Mouse (Mus musculus): ENCODE measurements around the gene Ankar. TPM values are rescaled to one million over a fixed set of nuclear protein-coding genes. Genes with fewer than 3 reads are reported as not detected.

The Ankar gene
- polyA plus RNA-seq, 1 experiment from 2014 or later, result not detected

- DNase-seq (ENCODE audit: low spot score), result no peak
- Histone ChIP-seq H3K9me3 (replicated peaks) (no peaks in the 10 kb centered on the region), H3K36me3 (peaks cover 96% of the 10 kb centered on the region), H3K4me1 (no peaks in the 10 kb centered on the region), H3K4me3 (no peak overlapping the region), H3K27me3 (ENCODE audit: low read depth, poor library complexity, severe bottlenecking) (no peaks in the 10 kb centered on the region), H3K27ac (no peak overlapping the region)
- WGBS, result 86% methylated on average over 5 of the region's 5 CpGs
These were observed 104.1 kb downstream of the Ankar start for GRCm38 (mm10) chr1:72596231-72596630.

GRCm38 (mm10) chr1:72595686-72596085 lies 104.7 kb downstream of the Ankar start:
- H3K27me3 ChIP-seq (ENCODE audit: low read depth, poor library complexity, severe bottlenecking), result no peaks in the 10 kb centered on the region
- no peak for DNase-seq (ENCODE audit: low spot score)

GRCm38 (mm10) chr1:72593340-72593951 lies 106.9 kb downstream of the Ankar start:
- H3K36me3 ChIP-seq, result peaks cover 87% of the 10 kb centered on the region
- no peak overlapping the region for H3K27ac ChIP-seq
- H3K27me3 ChIP-seq (ENCODE audit: low read depth, poor library complexity, severe bottlenecking), result no peaks in the 10 kb centered on the region
- no peaks in the 10 kb centered on the region for H3K4me1 ChIP-seq
- no peaks in the 10 kb centered on the region for H3K9me3 ChIP-seq (replicated peaks)
- 89% methylated on average over 20 of the region's 20 CpGs for WGBS
- no peak overlapping the region for H3K4me3 ChIP-seq
- DNase-seq (ENCODE audit: low spot score), result no peak

More at GRCm38 (mm10) chr1:72595686-72596085, 104.7 kb downstream of the Ankar start:
- Histone ChIP-seq H3K4me1 (no peaks in the 10 kb centered on the region), H3K36me3 (peaks cover 96% of the 10 kb centered on the region), H3K4me3 (no peak overlapping the region), H3K27ac (no peak overlapping the region), H3K9me3 (replicated peaks) (no peaks in the 10 kb centered on the region)
- WGBS, result 91% methylated on average over 12 of the region's 12 CpGs

Other genes starting within 250 kb of the Ankar start
- not detected in 2 replicates for gene March4, start 163.6 kb downstream of the Ankar start, polyA plus RNA-seq (2016; fragmentation: Nextera tagmentation; extraction: Ambion mirVana)
- gene Smarcal1, start 117.3 kb downstream of the Ankar start, polyA plus RNA-seq (2016; fragmentation: Nextera tagmentation; extraction: Ambion mirVana), result 30.4 and 34.8 TPM in 2 replicates
- 1,350 and 1,492 TPM in 2 replicates for gene Rpl37a, start 10.7 kb upstream of the Ankar start, polyA plus RNA-seq (2016; fragmentation: Nextera tagmentation; extraction: Ambion mirVana)
- gene Igfbp2, start 123.9 kb upstream of the Ankar start, polyA plus RNA-seq (2016; fragmentation: Nextera tagmentation; extraction: Ambion mirVana), result 198 and 264 TPM in 2 replicates
- gene Igfbp5, start 174.3 kb upstream of the Ankar start, polyA plus RNA-seq (2016; fragmentation: Nextera tagmentation; extraction: Ambion mirVana), result 44.4 and 55.4 TPM in 2 replicates

All from limb, embryonic 10.5 days (tissue).